Mouse (Mus musculus) C2C12 (cell line): ENCODE measurements around the gene Kank1. TPM values are rescaled to one million over a fixed set of nuclear protein-coding genes. Genes with fewer than 3 reads are reported as not detected.

Experiments used
- H3K27me3 ChIP-seq: one replicate; pipeline ENCODE4 v1.6.1; 2011; ENCODE audit not compliant: control insufficient read depth, insufficient read depth, insufficient read length
- H3K36me3 ChIP-seq: one replicate; pipeline ENCODE4 v1.6.1; 2011; ENCODE audit not compliant: control insufficient read depth, insufficient read depth
- H3K4me3 ChIP-seq: one replicate; pipeline ENCODE4 v1.5.1; 2011; ENCODE audit warnings: mild to moderate bottlenecking, control low read depth; ENCODE audit not compliant: poor library complexity, insufficient read depth, severe bottlenecking
- H3K79me2 ChIP-seq: one replicate; pipeline ENCODE4 v1.6.1; 2011; ENCODE audit not compliant: control insufficient read depth, insufficient read depth
- H3K79me3 ChIP-seq: one replicate; pipeline ENCODE4 v1.6.1; 2011; ENCODE audit warnings: low read depth, control low read depth
- H3ac ChIP-seq: one replicate; pipeline ENCODE3; 2011; ENCODE audit warnings: low read depth; ENCODE audit not compliant: control insufficient read depth, insufficient read length
- CEBPB ChIP-seq: IDR thresholded peaks from one replicate; pipeline ENCODE4 v1.6.1; 2011; ENCODE audit warnings: low read depth, mild to moderate bottlenecking, control low read depth, moderate library complexity
- CTCF ChIP-seq: IDR thresholded peaks from one replicate; pipeline ENCODE4 v1.5.1; 2011; ENCODE audit not compliant: control insufficient read depth, insufficient read depth, insufficient read length
- FOSL1 ChIP-seq: IDR thresholded peaks from one replicate; pipeline ENCODE4 v1.8.0; 2011; ENCODE audit warnings: mild to moderate bottlenecking, low read length; ENCODE audit not compliant: poor library complexity, insufficient read depth, severe bottlenecking
- MAX ChIP-seq: IDR thresholded peaks from one replicate; pipeline ENCODE4 v1.6.1; 2011; ENCODE audit warnings: mild to moderate bottlenecking, control low read depth
- MYOD1 ChIP-seq: IDR thresholded peaks from one replicate; pipeline ENCODE4 v1.6.1; 2011; ENCODE audit warnings: low read depth; ENCODE audit not compliant: control insufficient read depth, insufficient read length
- MYOG ChIP-seq: IDR thresholded peaks from one replicate; pipeline ENCODE4 v1.6.1; 2011; ENCODE audit not compliant: control insufficient read depth, insufficient read length; ENCODE audit errors: extremely low read depth
- USF1 ChIP-seq: IDR thresholded peaks from one replicate; pipeline ENCODE4 v1.6.1; 2011; ENCODE audit warnings: low read depth, mild to moderate bottlenecking, control low read depth, moderate library complexity
- polyA plus RNA-seq: library from polyadenylated mRNA; unstranded; fragments of >200 nt; fragmentation: generic; extraction: Trizol; gene quantifications from one replicate; pipeline ENCODE4 v1.2.1, GENCODE M21; 2012; ENCODE audit warnings: missing spikeins

The Kank1 gene
- polyA plus RNA-seq, 1 experiment = 0.49 TPM

DNA sequence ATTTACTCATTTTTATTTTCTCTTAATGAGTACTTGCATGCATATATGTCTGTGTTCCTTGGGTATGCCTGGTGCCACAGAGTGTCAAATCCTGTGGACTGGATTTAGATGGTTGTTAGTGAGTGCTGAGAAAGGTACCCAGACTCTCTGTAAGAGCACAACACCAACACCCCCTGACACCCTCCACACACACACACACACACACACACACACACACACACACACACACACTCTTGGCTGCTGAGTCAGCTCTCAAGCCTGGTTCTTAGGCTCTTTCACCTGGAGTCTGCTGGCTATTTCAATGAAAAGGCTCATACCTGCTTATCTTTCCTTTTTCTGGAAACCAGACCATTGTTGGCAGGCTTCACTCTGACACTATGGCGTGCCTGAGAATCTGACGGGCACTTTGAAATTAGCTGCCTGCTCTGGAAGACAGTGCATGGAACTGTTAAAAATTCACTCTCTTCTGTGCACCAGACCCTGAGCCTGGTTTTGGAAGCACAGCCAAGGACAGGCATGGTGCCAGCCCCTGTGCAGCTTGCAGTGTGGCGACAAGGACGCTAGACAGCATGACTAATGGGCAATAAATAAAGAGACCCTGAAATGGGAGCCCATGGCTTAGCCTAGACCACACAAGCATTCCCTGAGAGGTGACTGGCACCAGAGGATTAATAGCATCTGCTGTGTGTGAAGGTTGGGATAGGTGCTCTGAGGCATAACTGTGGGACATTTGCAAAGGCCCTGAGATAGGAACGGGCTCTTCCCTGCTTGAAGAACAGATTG is 49.2 kb downstream of the Kank1 start:
- no peak for TF ChIP-seq MYOG
- TF ChIP-seq MAX = no peak
- no peak for TF ChIP-seq MYOD1
- TF ChIP-seq USF1 = no peak
- no peak for TF ChIP-seq CTCF
- TF ChIP-seq CEBPB = no peak
- no peak for TF ChIP-seq FOSL1

DNA sequence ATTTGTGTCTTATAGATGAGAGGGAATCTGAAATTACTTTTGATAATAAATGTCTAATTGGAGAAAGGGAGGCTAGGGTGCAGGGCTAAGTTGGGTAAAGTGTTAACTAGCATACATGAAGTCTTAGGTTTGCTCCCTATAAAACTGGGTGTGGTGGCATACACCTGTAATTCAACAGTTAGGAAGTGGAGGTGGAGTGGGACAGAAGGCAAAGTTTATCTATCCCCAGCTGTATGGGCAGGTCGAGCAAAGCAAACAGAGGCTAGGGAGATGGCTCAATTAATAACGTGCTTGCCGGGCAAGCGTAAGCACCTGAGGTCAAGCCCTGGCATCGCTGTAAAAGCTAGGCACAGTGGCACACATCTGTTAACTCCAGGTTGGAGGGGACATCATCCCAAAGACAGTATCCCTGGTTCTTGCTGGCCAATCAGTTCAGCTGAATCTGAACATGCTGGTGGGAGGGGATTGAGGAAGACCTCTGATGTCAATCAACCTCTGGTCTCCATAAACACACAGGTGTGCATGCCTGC is 54.3 kb downstream of the Kank1 start:
- Histone ChIP-seq H3ac (no peak overlapping the region), H3K36me3 (no peaks in the 10 kb centered on the region), H3K79me2 (no peaks in the 10 kb centered on the region), H3K79me3 (no peaks in the 10 kb centered on the region), H3K4me3 (no peak overlapping the region), H3K27me3 (peaks cover 5% of the 10 kb centered on the region)
- TF ChIP-seq MYOG (no peak), CTCF (no peak), FOSL1 (no peak), MAX (no peak), USF1 (no peak), MYOD1 (no peak), CEBPB (no peak)

More for the DNA sequence above, 49.2 kb downstream of the Kank1 start:
- Histone ChIP-seq H3ac (no peak overlapping the region), H3K79me3 (no peaks in the 10 kb centered on the region), H3K36me3 (no peaks in the 10 kb centered on the region), H3K79me2 (no peaks in the 10 kb centered on the region), H3K4me3 (no peak overlapping the region), H3K27me3 (no peaks in the 10 kb centered on the region)

DNA sequence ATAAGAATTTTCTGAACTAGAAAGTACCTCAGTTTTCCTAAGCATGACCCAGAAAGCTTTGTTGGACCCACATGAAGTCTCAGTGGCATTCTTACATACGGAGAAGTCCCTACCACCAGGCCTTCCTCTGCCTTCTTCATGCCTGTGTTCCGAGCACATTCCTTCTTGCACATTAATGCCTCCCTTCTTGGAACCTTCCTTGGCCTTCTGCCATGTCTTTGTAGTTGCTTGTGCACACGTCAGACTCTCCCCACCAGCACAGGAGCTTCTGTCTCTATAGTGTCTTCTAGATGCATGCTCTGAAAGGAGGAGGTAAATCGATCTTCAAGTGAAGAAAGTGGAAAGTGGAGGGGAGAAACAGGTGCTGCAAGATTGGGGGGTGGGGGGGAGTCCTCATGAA is 58.4 kb downstream of the Kank1 start:
- no peak overlapping the region for H3ac ChIP-seq
- no peaks in the 10 kb centered on the region for H3K36me3 ChIP-seq
- H3K79me2 ChIP-seq = no peaks in the 10 kb centered on the region
- TF ChIP-seq CTCF (no peak), CEBPB (no peak), MYOG (no peak), USF1 (no peak), FOSL1 (no peak), MAX (no peak)
- H3K79me3 ChIP-seq = no peaks in the 10 kb centered on the region
- H3K27me3 ChIP-seq = peaks cover 9% of the 10 kb centered on the region
- no peak overlapping the region for H3K4me3 ChIP-seq

DNA sequence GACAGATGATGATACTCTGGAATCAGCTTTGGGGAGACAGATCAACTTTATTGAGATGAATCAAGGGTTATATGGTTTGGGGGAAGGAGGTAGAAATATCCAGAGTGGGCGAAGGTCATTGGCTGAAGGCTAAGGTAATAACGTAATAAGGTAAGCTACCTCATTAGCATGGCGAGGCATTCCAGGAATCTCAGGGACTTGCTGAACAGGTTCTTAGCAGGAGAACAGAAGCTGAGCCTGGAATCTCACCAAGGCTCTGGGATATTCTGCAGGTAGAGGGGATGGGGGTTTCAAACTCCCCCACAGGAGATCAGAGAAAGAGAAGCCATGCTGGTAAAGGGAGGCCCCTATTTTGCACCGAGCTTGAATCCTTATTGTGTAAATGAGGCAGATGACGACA is 60.5 kb downstream of the Kank1 start:
- Histone ChIP-seq H3K4me3 (no peak overlapping the region), H3K27me3 (peaks cover 21% of the 10 kb centered on the region), H3K79me2 (no peaks in the 10 kb centered on the region), H3K79me3 (no peaks in the 10 kb centered on the region), H3K36me3 (no peaks in the 10 kb centered on the region), H3ac (no peak overlapping the region)
- no peak for TF ChIP-seq FOSL1
- no peak for TF ChIP-seq USF1
- no peak for TF ChIP-seq MYOG
- TF ChIP-seq CTCF = no peak
- no peak for TF ChIP-seq MYOD1
- TF ChIP-seq MAX = no peak
- TF ChIP-seq CEBPB = no peak

DNA sequence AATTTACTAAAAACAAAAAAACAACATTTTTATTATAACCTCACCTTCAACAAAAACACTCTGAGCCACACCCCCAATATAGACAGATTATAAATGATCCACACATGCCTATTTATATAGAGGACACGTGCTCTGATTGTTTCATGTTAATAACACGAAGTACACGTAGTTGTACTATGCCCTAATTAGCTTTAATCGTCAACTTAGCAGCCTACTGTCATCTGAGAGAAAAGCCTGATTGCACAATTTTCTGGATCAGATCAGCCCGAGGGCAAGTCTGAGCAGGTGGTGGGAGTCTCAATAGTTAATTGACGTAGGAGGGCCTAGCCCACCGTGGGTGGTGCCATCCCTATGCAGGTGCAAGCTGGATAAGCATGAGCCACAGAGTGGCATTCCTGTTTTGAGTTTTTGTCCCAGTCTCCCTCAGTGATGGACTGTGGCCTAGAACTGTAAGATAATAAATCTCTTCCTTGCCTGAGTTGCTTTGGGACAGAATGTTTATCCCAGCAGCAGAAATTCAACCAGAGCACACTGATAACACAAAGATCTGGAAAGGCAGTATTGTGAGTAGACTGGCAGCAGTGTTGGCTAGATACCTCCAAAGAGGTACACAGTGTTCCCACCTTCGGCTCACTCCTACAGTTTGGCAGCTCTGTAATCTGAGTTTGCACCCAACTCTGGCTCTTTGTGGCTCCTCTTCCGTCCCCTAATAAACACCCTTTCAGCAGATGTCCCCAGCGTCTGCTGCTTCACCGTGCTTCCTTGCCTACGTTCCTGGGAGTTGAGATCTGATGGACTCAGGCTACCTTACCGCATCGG is 63.3 kb downstream of the Kank1 start:
- TF ChIP-seq CEBPB (no peak), MAX (no peak), USF1 (no peak), FOSL1 (no peak), MYOG (no peak), MYOD1 (no peak), CTCF (no peak)
- Histone ChIP-seq H3K36me3 (no peaks in the 10 kb centered on the region), H3K79me3 (no peaks in the 10 kb centered on the region), H3ac (no peak overlapping the region), H3K79me2 (no peaks in the 10 kb centered on the region), H3K4me3 (no peak overlapping the region), H3K27me3 (peaks cover 31% of the 10 kb centered on the region)

DNA sequence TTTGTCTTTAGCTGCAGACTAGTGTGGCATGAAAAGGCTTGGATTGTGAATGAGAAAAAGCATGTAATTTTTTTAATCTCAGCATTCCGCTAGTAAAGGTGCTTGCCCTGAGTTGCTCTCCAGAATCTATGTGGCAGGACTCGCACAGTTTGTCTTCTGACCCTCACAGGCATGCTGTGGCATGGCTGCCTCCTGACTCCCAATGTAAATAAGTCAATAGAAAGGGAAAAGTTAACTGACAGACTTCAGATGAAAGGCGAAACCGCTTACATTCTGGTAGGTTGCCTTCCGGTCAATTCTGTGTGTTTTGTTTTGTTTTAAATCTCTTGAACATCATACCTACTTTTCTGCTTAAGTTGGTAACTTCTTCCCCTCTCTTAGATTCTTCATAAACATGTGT is 64.4 kb downstream of the Kank1 start:
- no peak for TF ChIP-seq CTCF
- TF ChIP-seq FOSL1 = no peak
- TF ChIP-seq MAX = no peak
- TF ChIP-seq USF1 = no peak
- TF ChIP-seq MYOG = no peak
- no peak for TF ChIP-seq CEBPB
- TF ChIP-seq MYOD1 = no peak
- H3K4me3 ChIP-seq = no peak overlapping the region
- no peaks in the 10 kb centered on the region for H3K79me3 ChIP-seq
- H3K79me2 ChIP-seq = no peaks in the 10 kb centered on the region
- H3K36me3 ChIP-seq = no peaks in the 10 kb centered on the region
- peaks cover 31% of the 10 kb centered on the region for H3K27me3 ChIP-seq
- no peak overlapping the region for H3ac ChIP-seq
